Comparison of ENCODE assay signal across 10 mouse cellular contexts in the genomic region with DNA sequence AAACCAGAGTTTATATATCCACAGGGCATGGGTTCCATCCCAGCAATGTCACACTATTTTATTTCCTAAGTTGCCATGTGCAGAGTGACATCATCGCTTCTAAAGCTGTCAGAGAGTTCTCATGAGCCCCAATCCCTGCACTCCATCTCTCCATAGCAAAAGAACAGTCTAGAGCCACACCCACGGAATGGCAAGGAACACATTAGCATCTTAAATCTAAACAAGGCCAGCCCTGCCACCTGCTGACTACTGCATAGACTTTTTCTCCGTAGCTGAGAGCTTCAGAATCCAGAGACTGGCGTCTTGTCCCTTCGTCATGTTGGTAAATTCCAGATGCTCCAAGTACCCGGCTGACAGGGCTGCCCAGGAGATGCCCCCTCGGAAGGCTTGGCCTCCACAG.
A peak's percentile ranks its signal among the peaks of the same experiment; 100 is the strongest.
DNase-seq lines count a peak whose midpoint lies in the region; ATAC-seq and TF ChIP-seq lines count a peak whose summit lies in the region.
"Had no signal": no experiment of that assay in that cellular context is flagged by ENCODE, and none has a peak within 500 bp of the region (broad histone marks: within the 10 kb centered on the region; RNA-seq: fewer than 3 reads in every experiment).

No protein-coding gene starts in this region.

- H3K27ac ChIP-seq in intestine, postnatal 0 days (ENCODE audit: low read depth, low read length) = no peak overlapping the region
- H3K27ac ChIP-seq in intestine, embryonic 15.5 days = no peak overlapping the region
- no peak overlapping the region for H3K27ac ChIP-seq in thymus, adult 2 months (ENCODE audit: control insufficient read depth, insufficient read depth, low read length)
- H3K27ac ChIP-seq: limb, embryonic 13.5 days had no signal

- WGBS in intestine, postnatal 0 days = 72% methylated on average over 7 of the region's 7 CpGs
- WGBS in intestine, embryonic 15.5 days = 64% methylated on average over 7 of the region's 7 CpGs
- 97% methylated on average over 7 of the region's 7 CpGs for WGBS in thymus, adult 2 months

- H3K36me3 ChIP-seq in intestine, postnatal 0 days (ENCODE audit: control insufficient read depth, insufficient read depth) = peaks cover 58% of the 10 kb centered on the region
- peaks cover 12% of the 10 kb centered on the region for H3K36me3 ChIP-seq in intestine, embryonic 15.5 days
- no peaks in the 10 kb centered on the region for H3K36me3 ChIP-seq in thymus, adult 2 months (ENCODE audit: control insufficient read depth, insufficient read depth, low read length)

- H3K4me1 ChIP-seq in intestine, postnatal 0 days (replicated peaks; ENCODE audit: control insufficient read depth, insufficient read depth, low read length) = no peaks in the 10 kb centered on the region
- no peaks in the 10 kb centered on the region for H3K4me1 ChIP-seq in intestine, embryonic 15.5 days (replicated peaks)
- H3K4me1 ChIP-seq in thymus, adult 2 months (replicated peaks; ENCODE audit: control insufficient read depth, insufficient read depth, low read length) = no peaks in the 10 kb centered on the region
- H3K4me1 ChIP-seq: limb, embryonic 13.5 days had no signal

- DNase-seq in WW6 (ENCODE audit: low read depth, low spot score) = peak; percentile 46
- DNase-seq in frontal cortex, postnatal 36 days (ENCODE audit: low spot score in 2 of 2) = peak; percentile 46 to 69
- DNase-seq in right cerebral cortex, adult 18-20 months = peak; percentile 73
- DNase-seq in thymus, adult 2 months = no peak
- DNase-seq: cerebellum, adult 9-10 months; gastrocnemius, postnatal 14 days had no signal

- no peak overlapping the region for H3K4me3 ChIP-seq in intestine, postnatal 0 days (ENCODE audit: low read depth, low read length)
- no peak overlapping the region for H3K4me3 ChIP-seq in intestine, embryonic 15.5 days (replicated peaks)
- H3K4me3 ChIP-seq in thymus, adult 2 months (ENCODE audit: control insufficient read depth, insufficient read depth, low read length) = no peak overlapping the region
- H3K4me3 ChIP-seq: limb, embryonic 13.5 days had no signal

- no peak overlapping the region for H3K4me2 ChIP-seq in intestine, postnatal 0 days (replicated peaks; ENCODE audit: low read depth)
- H3K4me2 ChIP-seq in intestine, embryonic 15.5 days (replicated peaks) = no peak overlapping the region
- H3K4me2 ChIP-seq: limb, embryonic 13.5 days had no signal

- no peak overlapping the region for H3K9ac ChIP-seq in intestine, postnatal 0 days (ENCODE audit: low read depth, low read length)
- no peak overlapping the region for H3K9ac ChIP-seq in intestine, embryonic 15.5 days
- H3K9ac ChIP-seq: limb, embryonic 13.5 days had no signal

- peak; percentile 45 for TF ChIP-seq CTCF in intestine, postnatal 0 days (IDR thresholded peaks at IDR 0.05; ENCODE audit: low read depth)
- TF ChIP-seq CTCF in thymus, adult 2 months (IDR thresholded peaks at IDR 0.05; ENCODE audit: borderline replicate concordance, control insufficient read depth, extremely low read depth, insufficient read depth, low read length, poor library complexity) = no peak

- H3K9me3 ChIP-seq in intestine, postnatal 0 days (ENCODE audit: control insufficient read depth) = no peaks in the 10 kb centered on the region
- no peaks in the 10 kb centered on the region for H3K9me3 ChIP-seq in intestine, embryonic 15.5 days
- H3K9me3 ChIP-seq: limb, embryonic 13.5 days had no signal

- no peak for ATAC-seq in intestine, postnatal 0 days
- ATAC-seq in intestine, embryonic 15.5 days = no peak
- ATAC-seq in erythroid progenitor cell, adult 5-6 weeks (replicated peaks; ENCODE audit: low FRiP score, poor library complexity, severe bottlenecking) = no peak

- no peak for TF ChIP-seq POLR2A in thymus, adult 2 months (IDR thresholded peaks at IDR 0.05; ENCODE audit: control insufficient read depth, extremely low read depth, insufficient read depth, low read length, poor library complexity)

- H3K27me3 ChIP-seq in intestine, postnatal 0 days (replicated peaks; ENCODE audit: control insufficient read depth, insufficient read depth, low read length) = no peaks in the 10 kb centered on the region
- no peaks in the 10 kb centered on the region for H3K27me3 ChIP-seq in intestine, embryonic 15.5 days (replicated peaks)
- H3K27me3 ChIP-seq in thymus, adult 2 months (ENCODE audit: control insufficient read depth, insufficient read depth, low read length) = no peaks in the 10 kb centered on the region
- H3K27me3 ChIP-seq: limb, embryonic 13.5 days had no signal
